Mouse (Mus musculus) ES-E14 (cell line): ENCODE measurements around the gene Lyrm7. TPM values are rescaled to one million over a fixed set of nuclear protein-coding genes. Genes with fewer than 3 reads are reported as not detected.

Experiments
- DNase-seq: peaks from one replicate; pipeline ENCODE4 v3.0.0-alpha.2; 2013; ENCODE audit warnings: low read depth, low spot score
- H3K27ac ChIP-seq: 2 replicates; pipeline ENCODE4 v1.5.1; 2012; ENCODE audit warnings: low read depth, mild to moderate bottlenecking, low read length, moderate library complexity, mixed read lengths; ENCODE audit not compliant: poor library complexity, insufficient read depth, severe bottlenecking
- H3K36me3 ChIP-seq: 2 replicates; pipeline ENCODE4 v1.6.1; 2012; ENCODE audit warnings: mild to moderate bottlenecking, low read length, moderate library complexity, mixed read lengths; ENCODE audit not compliant: control insufficient read depth, poor library complexity, insufficient read depth, severe bottlenecking
- H3K4me1 ChIP-seq, 2 experiments: fragments of 150-350 bp in 1 of 2; sonication (generic) in 1 of 2; 2 replicates each; pipeline ENCODE4 v1.6.1; 2012; ENCODE audit warnings: low read length in 2 of 2, mild to moderate bottlenecking in 1 of 2, mixed read lengths in 1 of 2; ENCODE audit not compliant: control insufficient read depth in 2 of 2, insufficient read depth in 2 of 2, poor library complexity in 1 of 2
- H3K4me3 ChIP-seq, 2 experiments: fragments of 150-350 bp in 1 of 2; sonication (generic) in 1 of 2; 2 replicates each; pipeline ENCODE4 v1.5.1; 2012; ENCODE audit warnings: low read length in 2 of 2, low read depth in 1 of 2, mild to moderate bottlenecking in 1 of 2, mixed read lengths in 1 of 2; ENCODE audit not compliant: insufficient read depth in 1 of 2, poor library complexity in 1 of 2, severe bottlenecking in 1 of 2
- H3K9ac ChIP-seq: 2 replicates; pipeline ENCODE4 v1.6.1; 2012; ENCODE audit warnings: low read depth, mild to moderate bottlenecking, low read length, mixed read lengths; ENCODE audit not compliant: poor library complexity, insufficient read depth, severe bottlenecking
- H3K9me3 ChIP-seq: fragments of 150-350 bp; sonication (generic); 2 replicates; pipeline ENCODE4 v1.6.1; 2012; ENCODE audit warnings: low read depth, mild to moderate bottlenecking, low read length; ENCODE audit not compliant: control insufficient read depth, insufficient read depth
- CHD2 ChIP-seq: IDR thresholded peaks from 2 replicates; pipeline ENCODE4 v1.6.1; 2014; ENCODE audit warnings: mild to moderate bottlenecking, low read depth, low read length, inconsistent platforms
- HCFC1 ChIP-seq: IDR thresholded peaks from 2 replicates; pipeline ENCODE4 v1.6.1; 2012; ENCODE audit warnings: low read length, inconsistent platforms, borderline replicate concordance; ENCODE audit not compliant: insufficient read depth
- MAFK ChIP-seq: IDR thresholded peaks from 2 replicates; pipeline ENCODE4 v1.6.1; 2014; ENCODE audit warnings: mild to moderate bottlenecking, low read depth, low read length, inconsistent platforms; ENCODE audit not compliant: insufficient read depth
- ZC3H11A ChIP-seq: IDR thresholded peaks from 2 replicates; pipeline ENCODE4 v1.6.1; 2012; ENCODE audit warnings: low read depth, mild to moderate bottlenecking, inconsistent platforms, low read length, borderline replicate concordance
- ZNF384 ChIP-seq: IDR thresholded peaks from 2 replicates; pipeline ENCODE4 v1.6.1; 2012; ENCODE audit warnings: low read depth, low read length, inconsistent platforms
- in situ Hi-C, 2 experiments: fragments of 600-800 bp; cut with MboI; formaldehyde crosslinking; loops; one replicate each; pipeline ENCODE4 v1.15.1; 2025; ENCODE audit warnings: low sequenced_read_pairs in 2 of 2, inconsistent platforms in 1 of 2; ENCODE audit not compliant: unreplicated experiment in 2 of 2
- total RNA-seq: library from RNA; depleted of rRNA; stranded (reverse); fragments of 300-350 nt; gene quantifications from 2 replicates; pipeline ENCODE4 v1.2.3, GENCODE M21; 2012

Gene Lyrm7
- total RNA-seq, 1 experiment = 0.98 TPM

- no peak for DNase-seq
- Histone ChIP-seq H3K36me3 (no peaks in the 10 kb centered on the region), H3K9me3 (no peaks in the 10 kb centered on the region), H3K4me1 (no peaks in the 10 kb centered on the region), H3K27ac (no peak overlapping the region), H3K4me3 (no peak overlapping the region), H3K9ac (no peak overlapping the region)
- TF ChIP-seq ZNF384 = no peak
- TF ChIP-seq HCFC1 = no peak
- TF ChIP-seq MAFK = no peak
- TF ChIP-seq CHD2 = no peak
- no peak for TF ChIP-seq ZC3H11A
- in situ Hi-C loops = no loop called here
Observed at GRCm38 (mm10) chr11:54801791-54802558, 58.7 kb downstream of the Lyrm7 start.

GRCm38 (mm10) chr11:54796551-54796950 is 64.2 kb downstream of the Lyrm7 start:
- in situ Hi-C loops = no loop called here
- TF ChIP-seq CHD2 (no peak), MAFK (no peak), HCFC1 (no peak)
- Histone ChIP-seq H3K27ac (no peak overlapping the region), H3K9me3 (no peaks in the 10 kb centered on the region), H3K4me1 (no peaks in the 10 kb centered on the region), H3K4me3 (peak overlapping the region; percentile 6 to 31; a peak in 2 of 4 replicates), H3K9ac (peak overlapping the region; percentile 51; the same call in 1 of the 2 replicates), H3K36me3 (no peaks in the 10 kb centered on the region)
- no peak for DNase-seq

GRCm38 (mm10) chr11:54794678-54795077 is 66.0 kb downstream of the Lyrm7 start:
- TF ChIP-seq MAFK (no peak), ZC3H11A (no peak), CHD2 (no peak), HCFC1 (no peak), ZNF384 (no peak)
- H3K27ac ChIP-seq = no peak overlapping the region
- in situ Hi-C loops = no loop called here
- H3K36me3 ChIP-seq = no peaks in the 10 kb centered on the region
- no peak overlapping the region for H3K9ac ChIP-seq
- no peaks in the 10 kb centered on the region for H3K4me1 ChIP-seq
- no peak for DNase-seq
- H3K4me3 ChIP-seq = no peak overlapping the region
- no peaks in the 10 kb centered on the region for H3K9me3 ChIP-seq

- DNase-seq = no peak
- H3K27ac ChIP-seq = no peak overlapping the region
- H3K9ac ChIP-seq = no peak overlapping the region
- in situ Hi-C loops = no loop called here
- no peaks in the 10 kb centered on the region for H3K4me1 ChIP-seq
- no peak overlapping the region for H3K4me3 ChIP-seq
- TF ChIP-seq HCFC1 = no peak
- no peak for TF ChIP-seq MAFK
- TF ChIP-seq ZC3H11A = no peak
- no peak for TF ChIP-seq ZNF384
- no peak for TF ChIP-seq CHD2
- H3K9me3 ChIP-seq = no peaks in the 10 kb centered on the region
- no peaks in the 10 kb centered on the region for H3K36me3 ChIP-seq
Observed at GRCm38 (mm10) chr11:54793173-54793572, 67.5 kb downstream of the Lyrm7 start.

- TF ChIP-seq CHD2 = no peak
- TF ChIP-seq ZNF384 = no peak
- TF ChIP-seq HCFC1 = no peak
- TF ChIP-seq MAFK = no peak
- no peak for TF ChIP-seq ZC3H11A
- no peaks in the 10 kb centered on the region for H3K36me3 ChIP-seq
- no peaks in the 10 kb centered on the region for H3K4me1 ChIP-seq
- DNase-seq = no peak
- in situ Hi-C loops = no loop called here
- H3K9me3 ChIP-seq = no peaks in the 10 kb centered on the region
- no peak overlapping the region for H3K4me3 ChIP-seq
- no peak overlapping the region for H3K9ac ChIP-seq
- no peak overlapping the region for H3K27ac ChIP-seq
Observed at GRCm38 (mm10) chr11:54791458-54791857, 69.3 kb downstream of the Lyrm7 start.
